Mouse (Mus musculus) layer of hippocampus, adult 9-10 months (tissue): ENCODE measurements around the gene Bpifb4.

Source experiments
- DNase-seq: peaks from one replicate; pipeline ENCODE4 v3.0.0; 2022; ENCODE audit warnings: low spot score

Gene Bpifb4

GRCm38 (mm10) chr2:154005094-154005493 lies 67.1 kb downstream of the Bpifb4 start:
- no peak for DNase-seq

GRCm38 (mm10) chr2:154005734-154006133 lies 67.7 kb downstream of the Bpifb4 start:
- DNase-seq: no peak

GRCm38 (mm10) chr2:154006331-154006730 lies 68.3 kb downstream of the Bpifb4 start:
- DNase-seq: no peak

- DNase-seq: no peak
These were observed 69.4 kb downstream of the Bpifb4 start for GRCm38 (mm10) chr2:154007381-154007780.

GRCm38 (mm10) chr2:154007965-154008364 lies 70.0 kb downstream of the Bpifb4 start, which contains the start of gene Bpifa2:
Gene Bpifa2, plus strand, starts transcription at chr2:154008265.
- DNase-seq: no peak
